Mouse (Mus musculus): ENCODE results near the gene Ing2.
A peak's percentile ranks its signal among the peaks of the same experiment; 100 is the strongest.

Gene Ing2

GRCm38 (mm10) chr8:47675786-47676185 lies 430 bp upstream of the Ing2 start:
- DNase-seq (ENCODE audit: low spot score), result no peak

GRCm38 (mm10) chr8:47674140-47674776 lies 1.1 kb downstream of the Ing2 start:
- no peak for DNase-seq (ENCODE audit: low spot score)

- peak; percentile 89 for DNase-seq (ENCODE audit: low spot score)
Observed at GRCm38 (mm10) chr8:47673317-47674139, 1.8 kb downstream of the Ing2 start.

GRCm38 (mm10) chr8:47664231-47664785 lies 11.0 kb downstream of the Ing2 start:
- DNase-seq (ENCODE audit: low spot score), result no peak

- no peak for DNase-seq (ENCODE audit: low spot score)
Observed at GRCm38 (mm10) chr8:47663201-47663600, 12.2 kb downstream of the Ing2 start.

- no peak for DNase-seq (ENCODE audit: low spot score)
Observed at GRCm38 (mm10) chr8:47662716-47663115, 12.6 kb downstream of the Ing2 start.

GRCm38 (mm10) chr8:47660394-47660793 lies 15.0 kb downstream of the Ing2 start:
- DNase-seq (ENCODE audit: low spot score), result no peak

- DNase-seq (ENCODE audit: low spot score), result no peak
Observed at GRCm38 (mm10) chr8:47659463-47659862, 15.9 kb downstream of the Ing2 start.

GRCm38 (mm10) chr8:47654406-47654805 lies 20.9 kb downstream of the Ing2 start:
- DNase-seq (ENCODE audit: low spot score), result no peak

- DNase-seq (ENCODE audit: low spot score), result no peak
Observed at GRCm38 (mm10) chr8:47652737-47653076, 22.6 kb downstream of the Ing2 start.

- DNase-seq (ENCODE audit: low spot score), result no peak
Observed at GRCm38 (mm10) chr8:47651913-47652736, 23.2 kb downstream of the Ing2 start.

GRCm38 (mm10) chr8:47650853-47651252 lies 24.5 kb downstream of the Ing2 start:
- no peak for DNase-seq (ENCODE audit: low spot score)

GRCm38 (mm10) chr8:47649551-47649950 lies 25.8 kb downstream of the Ing2 start:
- DNase-seq (ENCODE audit: low spot score), result no peak

- DNase-seq (ENCODE audit: low spot score), result no peak
Observed at GRCm38 (mm10) chr8:47642514-47643064, 32.8 kb downstream of the Ing2 start.

GRCm38 (mm10) chr8:47637152-47637551 lies 38.2 kb downstream of the Ing2 start:
- DNase-seq (ENCODE audit: low spot score), result no peak

- no peak for DNase-seq (ENCODE audit: low spot score)
Observed at GRCm38 (mm10) chr8:47636032-47636431, 39.3 kb downstream of the Ing2 start.

- no peak for DNase-seq (ENCODE audit: low spot score)
Observed at GRCm38 (mm10) chr8:47634791-47635341, 40.5 kb downstream of the Ing2 start.

- no peak for DNase-seq (ENCODE audit: low spot score)
Observed at GRCm38 (mm10) chr8:47621144-47621543, 54.2 kb downstream of the Ing2 start.
